ENCODE assay signal across 1 mouse cellular context in the genomic region with DNA sequence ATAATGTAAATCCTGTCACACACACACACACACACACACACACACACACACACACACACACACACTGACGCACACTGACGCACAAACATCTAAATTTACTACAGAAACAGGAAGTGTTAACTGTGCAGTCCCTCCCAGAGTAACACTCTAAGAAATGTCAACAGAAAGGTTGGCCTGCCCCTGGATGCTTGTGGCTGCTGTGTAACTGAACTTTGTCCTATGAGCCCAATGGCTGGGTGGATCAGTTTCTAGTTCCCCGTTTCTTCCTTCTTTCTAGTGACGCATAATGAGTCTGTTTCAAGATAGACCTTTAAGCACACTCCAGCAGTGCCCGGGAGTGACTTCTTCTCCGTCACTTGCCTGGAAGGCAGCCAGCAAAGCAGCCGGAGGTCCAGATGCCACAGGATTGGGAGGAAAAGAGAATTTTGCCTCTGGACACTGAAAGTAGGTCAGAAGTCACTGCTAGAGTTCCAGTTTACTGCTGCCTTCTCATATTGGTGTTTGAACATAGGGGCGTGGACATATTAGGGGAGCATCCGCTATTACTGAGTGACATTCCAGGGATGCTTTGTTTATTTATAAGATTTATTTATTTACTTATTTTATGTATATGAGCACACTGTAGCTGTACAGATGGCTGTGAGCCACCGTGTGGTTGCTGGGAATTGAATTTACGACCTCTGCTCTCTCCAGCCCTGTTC.
A peak's percentile ranks its signal among the peaks of the same experiment; 100 is the strongest.
TF ChIP-seq lines count a peak whose summit lies in the region.

No protein-coding gene starts in this region.

TF ChIP-seq in MEL, 35 proteins besides CTCF, POLR2A, EP300 and RAD21 (continued from another document):
- no peak for TF ChIP-seq MYB (IDR thresholded peaks at IDR 0.05; ENCODE audit: low read depth, low read length)
- TF ChIP-seq E2F4 (IDR thresholded peaks at IDR 0.05; ENCODE audit: borderline replicate concordance, low read depth, low read length) = no peak
- TF ChIP-seq CHD1 (IDR thresholded peaks at IDR 0.05; ENCODE audit: low read depth, low read length) = no peak
- TF ChIP-seq NELFE (IDR thresholded peaks at IDR 0.05; ENCODE audit: low read depth, low read length) = no peak
- TF ChIP-seq TCF12 (IDR thresholded peaks at IDR 0.05; ENCODE audit: low read depth, low read length) = no peak
- TF ChIP-seq BHLHE40 (IDR thresholded peaks at IDR 0.05; ENCODE audit: borderline replicate concordance, low read depth, low read length) = no peak
- no peak for TF ChIP-seq SMC3 (IDR thresholded peaks at IDR 0.05; ENCODE audit: low read depth, low read length)
- TF ChIP-seq TAL1 (IDR thresholded peaks at IDR 0.05; ENCODE audit: low read length) = no peak
- no peak for TF ChIP-seq UBTF (IDR thresholded peaks at IDR 0.05; ENCODE audit: borderline replicate concordance, insufficient read depth, low read depth, low read length)
- 0 out of 2 replicates have a peak, but pooled peaks have one; percentile 2 for TF ChIP-seq GATA1 (IDR thresholded peaks at IDR 0.05; ENCODE audit: low read depth, low read length)
- TF ChIP-seq USF2 (IDR thresholded peaks at IDR 0.05; ENCODE audit: borderline replicate concordance in 1 of 2, insufficient read depth in 1 of 2, low read depth in 1 of 2, low read length in 2 of 2) = no peak
- TF ChIP-seq ZC3H11A (IDR thresholded peaks at IDR 0.05; ENCODE audit: low read depth, low read length) = no peak
- TF ChIP-seq CHD2 (IDR thresholded peaks at IDR 0.05; ENCODE audit: low read length) = no peak
- peak; percentile 70 for TF ChIP-seq ELF1 (IDR thresholded peaks at IDR 0.05; ENCODE audit: low read depth, low read length)
- no peak for TF ChIP-seq JUND (IDR thresholded peaks at IDR 0.05; ENCODE audit: low read depth, low read length)
- peak; percentile 63; the same call in 1 of the 2 replicates for TF ChIP-seq HCFC1 (IDR thresholded peaks at IDR 0.05; ENCODE audit: low read depth, low read length)
- TF ChIP-seq KAT2A (conservative IDR thresholded peaks at IDR 0.05; ENCODE audit: low read depth, low read length) = no peak
- peak; percentile 73; the same call in 1 of the 2 replicates for TF ChIP-seq ETS1 (IDR thresholded peaks at IDR 0.05; ENCODE audit: low read depth, low read length)
- no peak for TF ChIP-seq MAFK (IDR thresholded peaks at IDR 0.05; ENCODE audit: borderline replicate concordance, low read depth, low read length)
- TF ChIP-seq USF1 (IDR thresholded peaks at IDR 0.05; ENCODE audit: low read depth, low read length) = no peak
- TF ChIP-seq MAZ (IDR thresholded peaks at IDR 0.05; ENCODE audit: low read depth, low read length) = no peak
- TF ChIP-seq POLR2AphosphoS2 (IDR thresholded peaks at IDR 0.05; ENCODE audit: low read length) = no peak
- no peak for TF ChIP-seq ZMIZ1 (IDR thresholded peaks at IDR 0.05; ENCODE audit: low read depth, low read length)
- TF ChIP-seq POLR2AphosphoS5 (IDR thresholded peaks at IDR 0.05; ENCODE audit: borderline replicate concordance, low read depth, low read length) = no peak
- peak; percentile 72; the same call in 1 of the 2 replicates for TF ChIP-seq SIN3A (IDR thresholded peaks at IDR 0.05; ENCODE audit: low read length)
- peak; percentile 32; the same call in 1 of the 2 replicates for TF ChIP-seq MXI1 (IDR thresholded peaks at IDR 0.05; ENCODE audit: low read depth, low read length)
- no peak for TF ChIP-seq ZKSCAN1 (IDR thresholded peaks at IDR 0.05; ENCODE audit: low read depth, low read length)
- TF ChIP-seq RCOR1 (IDR thresholded peaks at IDR 0.05; ENCODE audit: low read depth, low read length) = no peak; the same call in 1 of the 2 replicates
- peak; percentile 78; the same call in 1 of the 2 replicates for TF ChIP-seq MEF2A (IDR thresholded peaks at IDR 0.05; ENCODE audit: extremely low read depth, insufficient replicate concordance, low read depth, low read length, poor library complexity, severe bottlenecking)
- TF ChIP-seq TBP (IDR thresholded peaks at IDR 0.05; ENCODE audit: low read depth, low read length) = 0 out of 2 replicates have a peak, but pooled peaks have one; percentile 40
- no peak for TF ChIP-seq GABPA (IDR thresholded peaks at IDR 0.05; ENCODE audit: low read depth, low read length)
